ENCODE assay signal across 12 mouse cellular contexts in the genomic region with DNA sequence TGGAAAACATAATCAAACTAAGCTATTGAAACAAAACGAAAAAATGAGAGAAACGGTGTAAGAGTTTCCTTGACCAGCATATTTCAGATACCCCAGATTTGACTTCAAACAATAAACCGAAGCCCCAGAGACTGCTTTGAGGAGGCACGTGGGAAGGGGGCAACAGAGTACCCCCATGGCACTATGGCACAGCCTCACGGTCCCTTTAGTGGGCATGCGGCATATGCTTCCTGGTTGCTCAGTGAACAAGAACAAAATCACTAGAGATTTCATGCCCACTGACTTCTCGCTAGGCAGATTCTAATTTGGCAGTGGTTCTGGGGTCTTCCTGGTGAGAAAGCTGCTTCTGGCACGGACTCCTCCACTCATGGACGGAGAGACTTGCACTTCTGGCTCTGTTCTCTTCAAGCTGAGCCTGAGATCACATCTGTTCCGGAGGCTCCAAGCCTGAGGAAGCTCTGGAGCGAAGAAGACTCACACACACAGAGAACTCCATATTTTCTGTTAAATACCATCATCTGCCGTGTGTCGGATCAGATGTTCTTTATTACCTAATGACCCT.
DNase-seq lines count a peak whose midpoint lies in the region.
"Had no signal": no experiment of that assay in that cellular context is flagged by ENCODE, and none has a peak within 500 bp of the region (broad histone marks: within the 10 kb centered on the region; RNA-seq: fewer than 3 reads in every experiment).

No protein-coding gene starts in this region.

- DNase-seq in cerebellum, postnatal 36 days: peak; percentile 1
- DNase-seq in cerebellum, adult 11 months: no peak
- peak; percentile 12 for DNase-seq in layer of hippocampus, adult 11-12 months (ENCODE audit: low spot score)
- DNase-seq in layer of hippocampus, adult 9-10 months (ENCODE audit: low spot score): no peak
- peak; percentile 11 to 26 for DNase-seq in layer of hippocampus, adult 18-20 months (ENCODE audit: low spot score in 2 of 2)
- DNase-seq in retina, postnatal 1 day: peak; percentile 2
- DNase-seq in MN1 (ENCODE audit: low spot score): no peak
- no peak for DNase-seq in heart, postnatal 10 days
- DNase-seq: B cell, adult 2 months; liver, embryonic 13.5 days; lung, postnatal 14 days; thymus, postnatal 14 days had no signal

- intact Hi-C loops in heart, postnatal 10 days (cut with DNase I): no loop called here

Comparison
In these comparisons a context has a peak if more than half of its experiments do, and no peak if none do; other contexts are left out.
1. DNase-seq: peak in cerebellum, postnatal 36 days (2 of 2), layer of hippocampus, adult 11-12 months (single experiment), layer of hippocampus, adult 18-20 months (2 of 2) and retina, postnatal 1 day (single experiment); none in cerebellum, adult 11 months (single experiment), layer of hippocampus, adult 9-10 months (single experiment), MN1 (single experiment) and heart, postnatal 10 days (0 of 2).